Mouse (Mus musculus) layer of hippocampus, adult 9-10 months (tissue): Measurements from ENCODE around the gene Ascl2.

ENCODE experiments used
- DNase-seq: peaks from one replicate; pipeline ENCODE4 v3.0.0; 2022; ENCODE audit warnings: low spot score

Gene Ascl2

DNA sequence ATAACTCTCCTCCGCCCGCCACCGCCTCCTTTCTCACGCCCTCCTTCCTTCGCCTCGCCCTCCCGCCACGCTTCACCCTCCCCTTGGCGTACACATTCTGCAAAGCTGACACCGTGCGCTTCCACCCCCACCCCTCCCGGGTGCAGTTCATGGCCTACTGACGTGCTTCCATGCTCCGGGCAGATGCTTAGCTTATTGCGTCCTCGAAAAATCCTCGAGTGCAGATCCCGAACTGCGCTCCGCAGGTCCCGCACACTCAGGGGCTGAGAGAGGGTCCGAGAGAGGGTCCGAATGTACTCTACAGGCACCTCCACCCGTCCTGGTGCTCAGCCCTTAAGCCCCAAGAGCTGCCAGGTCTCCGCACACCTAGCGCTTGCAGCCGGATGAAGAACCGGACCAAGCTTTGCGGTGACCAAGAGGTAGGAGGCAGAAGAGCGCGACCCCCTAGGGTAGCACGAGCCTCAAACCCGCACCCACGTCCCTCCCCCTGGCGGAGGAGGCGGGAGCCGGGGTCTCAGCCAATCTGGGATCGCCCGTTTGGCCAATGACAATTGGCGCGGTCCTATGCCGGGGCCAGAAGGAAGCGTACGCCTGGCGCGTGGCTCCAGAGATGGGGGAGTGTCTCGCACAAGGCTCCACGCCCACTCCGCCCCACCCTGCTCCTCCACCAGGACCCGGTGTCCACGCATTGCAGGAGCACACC lies at the start of gene Ascl2:
TSS of gene Ascl2 (minus strand) at position 456 of the 703 bp plus-strand sequence.
- DNase-seq: no peak

GRCm38 (mm10) chr7:143017181-143017580 lies 48.1 kb upstream of the Ascl2 start:
- DNase-seq: no peak

- DNase-seq: no peak
Measured at GRCm38 (mm10) chr7:143016424-143017142, 47.5 kb upstream of the Ascl2 start.

DNA sequence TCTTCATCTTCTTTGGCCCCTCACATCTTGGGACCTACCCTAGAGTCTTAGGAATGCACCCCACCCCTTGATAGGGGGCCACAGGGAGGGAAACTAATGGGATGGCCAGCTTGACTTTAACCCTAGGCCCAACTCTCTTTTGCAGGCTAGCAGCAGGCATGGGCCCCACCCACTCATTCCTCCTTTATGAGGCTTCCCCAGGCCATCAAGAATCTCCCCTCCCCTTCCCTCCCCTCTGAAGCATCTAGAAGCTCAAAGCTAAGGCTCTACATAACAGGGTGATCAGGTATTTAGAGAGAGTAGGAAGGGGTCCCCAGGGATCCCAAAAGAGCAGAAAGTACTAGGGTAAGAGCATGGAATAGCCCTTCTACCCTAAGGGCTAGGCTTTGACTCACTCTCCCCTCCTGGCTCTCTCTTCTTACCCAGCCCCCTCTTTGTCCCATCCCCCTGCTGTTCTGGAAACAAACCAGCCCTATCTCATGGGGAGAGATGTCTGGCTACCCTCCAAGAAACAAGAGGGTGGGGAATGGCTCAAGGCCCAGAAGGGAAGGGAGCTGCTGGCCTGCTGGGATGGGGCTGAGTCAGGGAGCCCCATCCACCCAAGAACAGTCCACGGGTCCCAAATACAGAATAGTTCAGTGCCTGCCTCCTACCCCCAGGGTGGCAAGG lies 46.8 kb upstream of the Ascl2 start:
- peak; percentile 63 for DNase-seq

GRCm38 (mm10) chr7:143014862-143015659 lies 46.0 kb upstream of the Ascl2 start:
- DNase-seq: no peak

DNA sequence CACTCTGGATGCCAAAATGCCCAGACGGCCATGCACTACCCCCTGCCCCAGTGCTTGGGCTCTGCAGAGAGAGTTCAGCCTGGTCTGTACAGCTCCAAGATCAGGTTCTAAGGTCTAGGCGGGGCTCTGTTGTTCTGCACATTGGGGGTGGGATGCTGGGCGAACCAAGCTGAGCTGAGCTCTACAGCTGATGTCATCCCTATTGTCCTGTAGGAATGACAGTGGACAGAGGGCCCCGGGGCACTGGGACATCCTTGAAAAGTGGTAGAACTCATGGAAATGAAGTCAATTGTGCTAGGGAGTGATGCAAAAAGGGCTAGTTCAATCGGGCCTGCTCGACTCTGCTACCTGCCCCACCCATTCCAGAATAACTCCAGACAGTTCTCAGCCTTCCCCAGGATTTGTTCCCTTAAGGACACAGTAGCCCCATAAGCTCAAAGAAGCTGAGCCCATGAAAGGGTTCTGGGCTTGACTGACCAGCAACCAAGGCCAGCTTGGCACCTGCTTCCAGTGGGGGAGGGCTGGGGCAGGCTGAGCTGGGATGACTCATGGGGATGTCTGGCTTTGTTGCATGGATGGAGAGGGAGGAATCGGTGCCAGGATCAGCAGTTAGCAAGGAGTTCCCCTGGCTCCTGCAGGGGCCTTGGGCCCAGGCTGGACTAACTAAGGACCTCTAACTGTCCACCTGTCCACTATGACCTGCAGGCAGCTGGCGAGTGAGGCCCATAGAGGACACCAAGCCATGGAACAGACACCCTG lies 44.5 kb upstream of the Ascl2 start:
- no peak for DNase-seq

DNA sequence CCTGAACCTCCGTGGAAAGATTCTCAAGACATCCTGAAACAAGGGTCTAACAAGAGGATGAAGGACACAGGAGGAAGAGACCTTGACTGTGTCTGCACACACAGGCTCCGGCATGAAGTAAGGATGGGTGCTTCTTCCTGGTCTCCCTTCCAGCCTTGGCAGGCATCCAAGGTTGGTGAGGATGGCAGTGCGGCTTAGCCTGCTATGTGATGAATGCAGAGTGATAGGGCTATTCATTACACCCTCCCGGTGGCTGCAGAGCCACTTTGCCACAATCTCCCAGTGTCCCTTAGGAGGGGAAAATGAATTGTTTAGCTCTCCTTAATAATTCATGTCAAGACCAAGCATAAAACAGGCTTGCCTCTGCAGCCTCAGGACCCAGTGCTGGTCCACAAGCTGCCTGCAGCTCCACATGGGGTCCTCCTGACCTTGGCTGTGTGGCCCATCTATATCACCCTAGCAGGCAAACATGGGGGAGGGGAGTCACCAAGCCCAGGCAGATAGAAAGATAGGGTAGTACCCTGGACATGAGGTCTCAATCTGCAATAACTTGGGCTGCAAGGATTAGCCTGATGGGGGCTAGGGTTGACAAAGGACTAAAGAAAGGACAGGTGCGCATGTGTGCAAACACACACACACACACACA lies 43.3 kb upstream of the Ascl2 start:
- no peak for DNase-seq

DNA sequence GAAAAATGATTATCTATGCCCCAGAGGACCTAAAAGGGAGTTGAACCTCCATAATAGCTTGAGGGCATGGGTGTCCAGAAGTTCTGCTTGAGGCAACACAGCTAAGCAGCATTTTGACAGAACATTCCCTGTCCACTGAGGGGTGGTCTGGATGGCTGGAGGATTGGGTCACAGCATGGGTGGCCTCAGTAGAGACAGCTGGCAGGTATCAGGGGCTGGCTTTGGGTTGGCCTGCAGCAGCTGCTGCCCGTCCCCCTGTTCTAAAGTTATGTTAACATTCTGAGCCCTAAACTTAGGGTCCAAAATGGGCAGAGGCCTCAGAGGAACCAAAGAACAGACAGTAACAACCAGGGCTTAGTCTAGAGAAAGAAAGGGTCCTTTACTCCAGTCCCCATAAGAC lies 42.2 kb upstream of the Ascl2 start:
- DNase-seq: no peak

DNA sequence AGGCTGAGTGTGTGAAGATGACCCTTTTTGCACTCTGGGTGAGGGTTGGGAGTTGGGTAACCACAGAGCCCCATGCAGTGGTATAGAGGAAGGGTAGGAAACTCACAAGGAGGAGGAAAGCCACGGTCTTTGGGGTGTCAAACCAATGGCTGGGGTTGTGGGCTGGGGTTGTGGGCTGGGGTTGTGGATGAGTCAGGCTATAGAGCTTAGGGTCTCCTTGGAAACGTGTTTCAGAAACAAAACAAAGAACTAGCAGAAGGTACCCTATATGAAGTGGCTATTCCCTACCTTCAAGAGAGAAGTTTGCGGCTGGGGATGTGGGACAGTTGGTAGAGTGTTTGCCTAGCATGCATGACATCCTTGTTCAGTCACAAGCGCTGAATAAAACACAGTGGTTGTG lies 40.9 kb upstream of the Ascl2 start:
- DNase-seq: no peak

DNA sequence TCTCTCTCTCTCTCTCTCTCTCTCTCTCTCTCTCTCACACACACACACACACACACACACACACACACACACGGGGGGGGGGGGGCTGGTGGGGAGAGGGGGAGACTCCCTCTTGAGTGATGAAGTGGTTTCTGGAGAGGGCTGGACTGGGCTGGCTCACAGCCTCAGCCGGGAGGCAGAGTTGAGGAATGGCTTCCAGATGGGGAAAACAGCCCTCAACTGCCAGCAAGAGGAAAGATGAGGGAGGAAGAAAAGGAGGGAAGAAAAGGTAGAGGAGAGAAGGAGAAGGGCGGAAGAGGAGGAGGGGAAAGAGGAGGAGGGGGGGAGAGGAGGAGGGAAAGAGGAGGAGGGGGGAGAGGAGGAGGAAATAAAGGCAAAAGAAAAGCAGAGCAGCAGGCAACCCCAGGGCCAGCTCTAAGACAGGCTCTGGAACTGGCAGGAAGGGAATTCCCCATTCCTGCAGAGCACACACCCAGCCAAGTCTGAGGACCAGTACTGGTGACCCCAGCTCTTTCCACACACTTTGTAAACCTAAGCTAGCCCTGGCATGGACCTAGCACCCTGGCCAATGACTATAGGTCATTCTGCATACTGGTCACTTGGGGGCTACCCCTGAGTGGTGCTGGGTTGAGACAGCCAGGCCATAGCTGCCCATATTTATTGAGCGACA lies 40.1 kb upstream of the Ascl2 start:
- DNase-seq: no peak

- DNase-seq: no peak
Measured at GRCm38 (mm10) chr7:143008370-143008926, 39.4 kb upstream of the Ascl2 start.

DNA sequence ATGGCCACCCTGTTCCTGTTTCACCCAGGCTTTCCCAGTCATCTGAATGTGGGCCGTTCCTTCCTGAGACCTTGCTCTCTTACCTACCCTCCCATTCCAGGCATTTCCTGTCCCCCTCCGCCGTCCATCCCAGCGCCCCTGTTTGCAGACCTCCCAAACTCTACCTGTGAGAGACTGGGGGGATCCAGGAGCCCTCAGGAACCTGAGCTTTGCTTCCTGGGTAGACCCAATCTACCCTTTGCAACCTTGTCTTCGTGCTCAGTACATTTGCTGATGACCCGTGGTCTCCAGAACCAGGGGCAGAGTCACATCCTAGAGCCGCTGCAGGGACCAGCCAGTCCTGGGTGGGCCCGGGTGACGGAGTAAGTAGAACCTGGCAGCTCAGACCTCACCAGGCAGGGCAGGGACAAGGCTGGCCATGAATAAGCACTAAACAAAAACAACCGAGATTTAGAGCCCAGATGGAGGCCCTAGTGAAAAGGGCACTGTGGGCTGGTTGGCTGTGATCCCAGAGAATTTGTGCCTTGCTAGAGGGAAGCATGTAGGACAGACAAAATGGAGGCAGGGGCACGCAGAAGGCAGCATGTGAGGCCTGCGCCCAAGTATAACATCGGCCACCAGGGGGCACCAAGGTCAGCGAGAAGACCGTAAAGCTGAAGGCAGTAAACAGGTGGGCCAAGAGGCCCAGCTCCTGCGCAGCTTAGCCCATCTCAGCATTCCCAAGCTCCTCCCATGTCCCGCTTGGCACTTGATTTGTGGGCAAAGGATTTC lies 38.7 kb upstream of the Ascl2 start:
- DNase-seq: peak; percentile 94

- DNase-seq: no peak
Measured at GRCm38 (mm10) chr7:143006756-143007598, 37.9 kb upstream of the Ascl2 start.

- DNase-seq: no peak
Measured at GRCm38 (mm10) chr7:143006097-143006755, 37.2 kb upstream of the Ascl2 start.

GRCm38 (mm10) chr7:143005344-143006096 lies 36.5 kb upstream of the Ascl2 start:
- no peak for DNase-seq

DNA sequence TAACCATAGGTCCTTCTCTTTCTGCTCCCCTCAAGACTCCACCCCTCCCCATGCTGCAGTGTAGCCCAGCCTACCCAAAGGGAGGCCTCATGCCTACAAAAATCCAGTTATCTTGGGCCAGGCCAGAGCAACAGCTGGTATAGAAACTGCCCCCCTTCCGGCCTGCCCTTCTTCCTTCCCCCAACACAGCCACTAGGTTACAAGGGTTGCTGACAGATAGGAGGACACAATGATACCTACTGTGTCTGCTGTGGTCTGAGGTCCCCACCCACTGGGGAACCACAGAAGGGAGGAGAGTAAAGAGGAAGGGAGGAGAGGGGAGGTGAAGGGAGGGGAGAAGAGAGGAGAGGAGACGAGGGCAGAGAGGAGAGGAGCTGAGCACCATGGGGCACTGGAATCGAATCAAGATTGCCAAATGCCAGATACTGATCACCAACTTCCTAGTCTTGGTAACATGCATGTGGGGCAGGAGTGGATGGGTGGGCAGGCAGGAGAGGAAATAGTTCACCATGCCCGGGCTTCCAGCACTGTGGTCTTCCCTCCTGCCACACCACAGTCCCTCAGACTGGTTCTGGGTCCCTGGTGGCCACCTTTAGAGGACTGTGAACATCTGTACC lies 35.8 kb upstream of the Ascl2 start, which contains the start of gene Tspan32:
TSS of gene Tspan32 (plus strand) at position 320 of the 617 bp plus-strand sequence.
- DNase-seq: no peak

DNA sequence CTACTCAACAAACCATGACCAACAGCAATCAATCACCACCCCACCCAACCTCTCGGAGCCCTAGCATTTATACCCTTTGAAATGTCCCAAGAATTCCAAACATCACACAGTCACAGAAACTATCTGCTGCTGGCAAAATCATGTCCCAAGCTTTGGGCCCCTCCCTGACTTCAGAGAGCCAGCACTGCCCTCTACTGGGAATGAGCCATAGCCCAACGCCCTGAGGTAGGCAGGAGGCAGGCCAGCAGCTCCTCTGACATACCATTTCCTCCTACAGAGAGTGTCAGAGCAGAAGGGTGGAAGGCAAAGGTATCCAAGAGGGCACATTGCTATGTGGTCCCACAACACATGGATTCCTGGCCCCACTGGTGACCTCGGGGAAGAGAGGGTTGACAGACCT lies 33.6 kb upstream of the Ascl2 start:
- no peak for DNase-seq
